Mouse (Mus musculus) forebrain, embryonic 14.5 days (tissue): ENCODE results near the gene P2ry2. TPM values are rescaled to one million over a fixed set of nuclear protein-coding genes. Genes with fewer than 3 reads are reported as not detected.
A peak's percentile ranks its signal among the peaks of the same experiment; 100 is the strongest.

Experiments used
- ATAC-seq: fragments of 200-750 bp; cut with Nextera tagmentation; 2 replicates; pipeline ENCODE4 v1.8.0; 2017; ENCODE audit warnings: mild to moderate bottlenecking, moderate library complexity
- DNase-seq: peaks from one replicate; pipeline ENCODE4 v3.0.0-alpha.2; 2015; ENCODE audit warnings: low spot score
- H3K27ac ChIP-seq: fragments of 300-500 bp; sonication (generic); 2 replicates; pipeline ENCODE4 v1.5.1; 2014; ENCODE audit warnings: low read depth, mild to moderate bottlenecking, control low read depth, low read length, moderate library complexity
- H3K27me3 ChIP-seq: fragments of 300-500 bp; sonication (generic); replicated peaks from 2 replicates; pipeline ENCODE4 v1.6.1; 2014; ENCODE audit warnings: low read length, control low read depth, mixed read lengths; ENCODE audit not compliant: control insufficient read depth, insufficient read depth
- H3K36me3 ChIP-seq: fragments of 300-500 bp; sonication (generic); 2 replicates; pipeline ENCODE4 v1.6.1; 2014; ENCODE audit warnings: low read length, control low read depth; ENCODE audit not compliant: control insufficient read depth, insufficient read depth
- H3K4me1 ChIP-seq: fragments of 300-500 bp; sonication (generic); 2 replicates; pipeline ENCODE4 v1.6.1; 2014; ENCODE audit warnings: antibody characterized with exemption, low read length, control low read depth; ENCODE audit not compliant: control insufficient read depth, insufficient read depth
- H3K4me2 ChIP-seq: fragments of 300-500 bp; sonication (generic); 2 replicates; pipeline ENCODE4 v1.6.1; 2014; ENCODE audit warnings: mild to moderate bottlenecking, control low read depth, low read length
- H3K4me3 ChIP-seq: fragments of 300-500 bp; sonication (generic); 2 replicates; pipeline ENCODE4 v1.5.1; 2014; ENCODE audit warnings: low read depth, low read length, control low read depth
- H3K9ac ChIP-seq: fragments of 300-500 bp; sonication (generic); 2 replicates; pipeline ENCODE4 v1.6.1; 2014; ENCODE audit warnings: mild to moderate bottlenecking, low read length, control low read depth, moderate library complexity
- H3K9me3 ChIP-seq: fragments of 300-500 bp; sonication (generic); replicated peaks from 2 replicates; pipeline ENCODE4 v1.6.1; 2016; ENCODE audit warnings: low read length, control low read depth, mixed read lengths; ENCODE audit not compliant: control insufficient read depth
- WGBS: fragments of 180-500 bp; shearing (Covaris S2); extraction: QIAGEN DNeasy Blood & Tissue Kit; methylation state at CpG from one replicate; pipeline ENCODE4 v1.1.7; 2014; 5-methylcytosine and 5-hydroxymethylcytosine counted together
- polyA plus RNA-seq: library from polyadenylated mRNA; unstranded; fragments of >200 nt; fragmentation: Nextera tagmentation; extraction: Ambion mirVana; gene quantifications from 2 replicates; pipeline ENCODE4 v1.2.1, GENCODE M21; 2014

The P2ry2 gene
- polyA plus RNA-seq, 1 experiment from 2014 or later, result 0.08 TPM

DNA sequence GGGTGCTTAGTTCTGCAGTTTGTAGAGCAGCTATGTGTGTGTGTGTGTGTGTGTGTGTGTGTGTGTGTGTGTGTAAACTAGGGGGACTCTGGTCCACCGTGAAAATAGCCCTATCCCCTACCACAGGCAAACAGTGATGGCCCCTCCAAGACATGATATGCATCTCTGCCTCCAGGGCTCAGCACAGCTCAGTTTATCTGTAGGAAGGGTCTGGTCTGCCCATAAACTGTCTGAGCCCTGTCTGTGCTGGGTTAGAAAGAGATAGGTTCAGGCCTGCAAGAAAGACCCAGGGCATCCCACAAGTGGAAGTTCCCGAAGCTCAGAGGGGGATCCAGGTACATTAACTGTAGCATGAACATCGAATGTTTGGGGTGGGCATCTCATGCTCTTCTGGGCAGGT lies 16.7 kb downstream of the P2ry2 start:
- DNase-seq (no peak), ATAC-seq (no peak)
- Histone ChIP-seq H3K4me3 (no peak overlapping the region), H3K36me3 (no peaks in the 10 kb centered on the region), H3K9me3 (no peaks in the 10 kb centered on the region), H3K4me1 (no peaks in the 10 kb centered on the region), H3K9ac (no peak overlapping the region), H3K27ac (no peak overlapping the region), H3K27me3 (no peaks in the 10 kb centered on the region), H3K4me2 (no peak overlapping the region)
- 91% methylated on average over 3 of the region's 3 CpGs for WGBS

DNA sequence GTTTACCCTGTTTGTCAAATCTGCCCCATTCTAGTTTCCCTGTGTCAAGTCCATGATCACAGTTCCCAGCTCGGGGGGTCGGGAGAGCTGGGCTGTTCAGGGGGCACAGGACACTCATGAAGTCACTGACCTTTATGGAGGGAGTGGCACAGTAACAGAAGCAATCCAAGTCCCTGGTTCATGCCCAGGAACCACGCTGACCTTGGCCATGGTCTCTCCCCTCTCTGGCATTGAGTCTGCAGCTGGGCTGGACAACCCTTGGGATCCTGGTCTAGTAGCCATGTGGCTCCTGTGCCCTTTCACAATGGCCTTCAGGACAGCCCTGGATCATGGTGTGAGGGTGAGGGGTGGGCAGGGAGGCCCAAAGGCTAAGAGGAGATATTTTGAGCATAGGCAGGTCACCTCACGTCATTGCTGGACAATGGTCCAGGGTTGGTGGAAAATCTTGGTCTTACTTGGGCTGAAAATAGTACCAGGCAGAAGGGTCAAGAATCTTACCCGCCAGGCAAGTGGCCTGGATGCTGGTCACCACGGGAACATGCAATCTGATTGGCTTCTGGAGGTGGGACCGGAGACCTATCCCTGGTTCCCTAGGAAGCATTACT lies 17.3 kb downstream of the P2ry2 start:
- WGBS, result 82% methylated on average over 7 of the region's 7 CpGs
- no peak for DNase-seq

DNA sequence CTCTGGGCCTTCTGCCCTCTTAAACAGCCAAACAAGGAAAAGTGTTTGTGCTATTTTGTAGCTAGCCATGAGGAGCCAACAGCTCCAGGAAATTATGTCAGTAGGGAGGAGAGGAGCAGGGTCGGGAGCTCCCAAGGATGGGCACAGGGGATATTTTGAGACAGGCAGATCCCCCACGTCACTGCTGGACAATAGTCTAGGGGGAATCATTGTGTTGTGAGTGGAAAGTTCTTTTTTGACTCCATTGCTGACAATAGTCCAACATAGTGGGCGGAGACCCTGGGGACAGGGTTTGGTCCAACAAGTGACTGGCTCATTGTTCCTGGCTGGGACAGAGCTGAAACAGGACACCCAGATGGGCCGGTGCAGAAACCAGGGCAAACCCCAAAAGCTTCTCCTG lies 19.5 kb downstream of the P2ry2 start:
- no peaks in the 10 kb centered on the region for H3K9me3 ChIP-seq
- no peaks in the 10 kb centered on the region for H3K27me3 ChIP-seq
- ATAC-seq (no peak), DNase-seq (no peak)
- H3K4me3 ChIP-seq, result no peak overlapping the region
- H3K27ac ChIP-seq, result no peak overlapping the region
- WGBS, result 49% methylated on average over 4 of the region's 4 CpGs
- no peaks in the 10 kb centered on the region for H3K4me1 ChIP-seq
- no peak overlapping the region for H3K9ac ChIP-seq
- H3K4me2 ChIP-seq, result no peak overlapping the region
- H3K36me3 ChIP-seq, result no peaks in the 10 kb centered on the region

More for the DNA sequence above, 17.3 kb downstream of the P2ry2 start:
- Histone ChIP-seq H3K9me3 (no peaks in the 10 kb centered on the region), H3K27ac (no peak overlapping the region), H3K4me2 (no peak overlapping the region), H3K36me3 (no peaks in the 10 kb centered on the region), H3K27me3 (no peaks in the 10 kb centered on the region), H3K4me1 (no peaks in the 10 kb centered on the region), H3K4me3 (no peak overlapping the region), H3K9ac (no peak overlapping the region)
- no peak for ATAC-seq

DNA sequence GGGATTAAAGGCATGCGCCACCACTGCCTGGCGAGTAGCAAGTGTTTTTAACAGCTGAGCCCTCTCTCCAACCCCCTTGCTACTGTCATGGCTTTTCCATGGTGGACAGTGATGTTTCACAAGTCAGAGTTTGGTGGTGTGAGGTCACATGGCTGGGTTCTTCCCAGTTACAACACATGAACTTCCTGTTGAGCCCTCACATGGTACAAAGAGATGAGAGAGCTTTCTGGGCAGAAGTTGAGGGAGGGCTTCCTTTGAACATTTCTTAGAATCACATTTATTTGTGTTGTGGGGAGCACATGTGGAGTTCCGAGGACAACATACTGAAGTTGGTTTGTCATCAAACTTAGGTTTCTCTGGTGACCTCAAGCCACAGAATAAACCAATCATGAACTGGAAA lies 20.7 kb downstream of the P2ry2 start:
- no peaks in the 10 kb centered on the region for H3K4me1 ChIP-seq
- no peaks in the 10 kb centered on the region for H3K9me3 ChIP-seq
- no peak overlapping the region for H3K9ac ChIP-seq
- WGBS, result 95% methylated on average over 3 of the region's 3 CpGs
- H3K27ac ChIP-seq, result no peak overlapping the region
- H3K27me3 ChIP-seq, result no peaks in the 10 kb centered on the region
- DNase-seq (no peak), ATAC-seq (no peak)
- H3K36me3 ChIP-seq, result no peaks in the 10 kb centered on the region
- H3K4me2 ChIP-seq, result no peak overlapping the region
- no peak overlapping the region for H3K4me3 ChIP-seq

DNA sequence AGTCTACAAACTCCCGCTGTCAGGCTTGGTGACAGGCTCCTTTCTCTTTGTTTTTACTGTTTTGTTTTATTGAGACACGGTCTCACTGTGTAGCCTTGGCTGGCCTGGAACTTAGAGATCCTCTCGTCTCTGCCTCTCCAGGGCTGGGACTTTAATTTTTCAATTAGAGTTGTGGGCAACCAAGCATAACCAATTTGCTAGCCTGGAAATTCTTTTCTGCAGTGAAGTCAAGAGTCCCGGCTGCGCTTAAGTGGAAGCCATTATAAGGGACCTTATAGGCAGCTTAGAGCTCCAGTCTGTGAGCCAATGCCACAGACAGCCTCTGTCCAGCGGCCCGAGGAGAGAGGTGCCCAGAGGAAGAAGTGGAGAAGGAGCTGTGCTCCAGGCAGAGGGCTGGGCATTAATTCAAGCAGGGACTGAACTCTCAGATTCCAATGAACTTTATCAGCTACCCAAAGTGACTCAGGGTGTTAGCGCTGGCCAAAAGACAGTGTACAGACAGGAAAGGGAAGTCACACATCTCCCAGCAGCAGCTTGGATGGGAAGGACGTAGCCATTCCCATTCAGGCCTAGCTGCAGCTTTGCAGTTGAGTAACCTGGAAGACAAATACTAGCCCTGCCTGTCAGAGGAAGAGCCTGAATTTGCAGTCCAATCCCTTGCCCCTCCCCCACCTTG lies 21.9 kb downstream of the P2ry2 start:
- Histone ChIP-seq H3K9me3 (no peaks in the 10 kb centered on the region), H3K27ac (no peak overlapping the region), H3K9ac (no peak overlapping the region), H3K4me3 (no peak overlapping the region), H3K27me3 (no peaks in the 10 kb centered on the region), H3K4me2 (no peak overlapping the region), H3K36me3 (no peaks in the 10 kb centered on the region), H3K4me1 (no peaks in the 10 kb centered on the region)
- ATAC-seq (no peak), DNase-seq (no peak)
- 18% methylated on average over 9 of the region's 9 CpGs for WGBS

DNA sequence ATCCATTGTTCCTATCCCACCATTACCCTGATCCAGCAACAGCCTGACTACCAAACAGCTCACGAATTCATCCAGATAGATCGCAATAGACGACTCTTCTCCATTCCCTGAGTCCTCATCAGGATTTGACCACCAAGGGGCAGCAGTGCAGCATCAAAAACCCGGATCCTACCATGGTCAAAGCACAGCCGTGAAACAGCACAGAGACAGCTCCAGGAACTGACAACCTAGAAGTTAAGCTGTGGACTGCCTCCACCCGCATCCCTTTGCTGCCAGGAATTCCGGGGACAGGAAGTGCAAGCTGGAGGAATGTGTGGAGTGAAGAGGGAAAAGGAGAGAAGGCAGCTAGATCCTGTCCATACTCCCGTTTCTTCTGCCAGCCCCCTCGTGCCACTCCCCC lies 24.6 kb downstream of the P2ry2 start:
- Histone ChIP-seq H3K27ac (no peak overlapping the region), H3K4me1 (peaks cover 4% of the 10 kb centered on the region; the same call in 1 of the 2 replicates), H3K36me3 (no peaks in the 10 kb centered on the region), H3K4me3 (no peak overlapping the region), H3K9me3 (no peaks in the 10 kb centered on the region), H3K4me2 (no peak overlapping the region), H3K9ac (no peak overlapping the region), H3K27me3 (no peaks in the 10 kb centered on the region)
- DNase-seq (peak; percentile 65), ATAC-seq (0 out of 2 replicates have a peak, but pooled peaks have one; percentile 42)
- 18% methylated on average over 9 of the region's 9 CpGs for WGBS

DNA sequence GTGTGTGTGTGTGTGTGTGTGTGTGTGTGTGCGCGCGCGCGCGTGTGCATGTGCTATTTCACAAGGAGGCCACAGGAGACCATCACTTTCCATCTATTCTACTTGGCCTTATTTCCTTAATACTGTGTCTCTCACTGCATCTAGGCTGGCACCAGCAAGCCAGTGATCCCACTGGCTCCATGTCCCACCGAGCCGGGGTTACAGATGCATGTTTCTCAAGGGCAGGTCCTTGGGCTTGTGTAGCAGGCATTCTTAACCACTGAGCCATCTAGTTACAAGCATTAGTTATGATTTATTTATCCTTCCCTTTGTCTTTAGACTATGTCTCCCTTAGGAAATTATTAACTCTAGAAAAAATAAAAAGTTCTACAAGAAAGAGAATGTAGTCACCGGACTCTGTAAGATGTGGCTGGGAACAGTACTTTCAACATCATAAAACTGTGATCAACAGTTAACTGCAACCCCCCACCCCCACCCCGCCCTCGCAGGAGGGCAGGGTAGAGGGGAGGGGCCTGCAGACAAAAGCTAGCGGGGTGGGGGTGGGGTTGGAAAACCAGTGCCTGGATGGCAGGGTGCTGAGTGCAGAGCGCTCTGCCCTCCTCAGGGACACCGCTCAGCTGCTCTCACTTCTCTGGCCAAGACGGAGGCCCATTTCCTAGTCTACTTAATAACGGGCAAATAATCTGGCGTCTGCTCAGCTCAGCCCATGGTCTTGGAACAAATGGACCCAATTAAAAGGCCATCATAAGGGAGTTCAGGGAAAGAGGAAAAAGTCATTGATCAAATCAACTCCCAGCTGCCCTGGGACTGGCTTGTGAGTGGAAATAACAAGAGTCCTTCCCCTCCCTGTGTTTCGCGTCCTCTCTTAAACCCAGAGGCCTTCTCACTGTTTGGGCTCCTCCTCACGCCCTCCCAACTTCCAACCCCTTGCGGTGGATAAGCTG lies 27.9 kb downstream of the P2ry2 start:
- 36% methylated on average over 21 of the region's 21 CpGs for WGBS
- Histone ChIP-seq H3K4me1 (peaks cover 4% of the 10 kb centered on the region; the same call in 1 of the 2 replicates), H3K36me3 (no peaks in the 10 kb centered on the region), H3K4me2 (no peak overlapping the region), H3K4me3 (no peak overlapping the region), H3K9ac (no peak overlapping the region), H3K27ac (no peak overlapping the region), H3K27me3 (no peaks in the 10 kb centered on the region), H3K9me3 (no peaks in the 10 kb centered on the region)
- DNase-seq, result peak; percentile 19
- ATAC-seq, result peak; percentile 71; the same call in 1 of the 2 replicates

DNA sequence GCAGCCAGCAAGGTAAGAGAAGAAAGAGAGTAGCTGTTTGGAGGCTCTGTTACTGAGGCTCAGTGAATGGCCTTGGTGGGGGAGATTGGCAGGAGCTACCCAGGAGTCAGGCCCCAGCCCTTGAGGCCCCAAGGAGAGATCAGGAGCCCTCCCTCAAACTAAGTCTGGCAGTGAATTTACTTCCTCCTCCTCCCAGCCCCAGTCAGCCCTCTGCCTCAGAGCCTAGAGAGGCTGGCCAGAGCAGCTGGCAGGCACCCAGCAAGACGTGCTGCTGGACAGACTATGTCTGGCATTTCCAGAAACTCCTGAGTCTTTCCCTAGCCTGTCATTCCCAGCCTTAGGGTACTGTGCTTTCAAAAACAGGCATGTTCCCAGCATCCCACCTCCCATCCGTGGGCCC lies 33.5 kb downstream of the P2ry2 start:
- H3K4me3 ChIP-seq, result no peak overlapping the region
- no peak overlapping the region for H3K4me2 ChIP-seq
- peak; percentile 24 for DNase-seq
- H3K9ac ChIP-seq, result no peak overlapping the region
- 43% methylated on average over 2 of the region's 2 CpGs for WGBS
- H3K27ac ChIP-seq, result no peak overlapping the region
- no peak for ATAC-seq
- H3K36me3 ChIP-seq, result no peaks in the 10 kb centered on the region
- no peaks in the 10 kb centered on the region for H3K9me3 ChIP-seq
- no peaks in the 10 kb centered on the region for H3K4me1 ChIP-seq
- peaks cover 9% of the 10 kb centered on the region for H3K27me3 ChIP-seq
